Mouse (Mus musculus): ENCODE data around the gene Olfr979. TPM values are rescaled to one million over a fixed set of nuclear protein-coding genes. Genes with fewer than 3 reads are reported as not detected.

Gene Olfr979
- polyA plus RNA-seq, 1 experiment from 2014 or later, result not detected

Other genes with a start within 250 kb of the Olfr979 start
- gene Olfr968, start 220.2 kb downstream of the Olfr979 start, polyA plus RNA-seq (2014; fragmentation: Nextera tagmentation; extraction: Ambion mirVana), result not detected in 2 replicates
- not detected in 2 replicates for gene Olfr969, start 212.5 kb downstream of the Olfr979 start, polyA plus RNA-seq (2014; fragmentation: Nextera tagmentation; extraction: Ambion mirVana)
- gene Olfr970, start 194.6 kb downstream of the Olfr979 start, polyA plus RNA-seq (2014; fragmentation: Nextera tagmentation; extraction: Ambion mirVana), result not detected in 2 replicates
- not detected in 2 replicates for gene Olfr971, start 166.6 kb downstream of the Olfr979 start, polyA plus RNA-seq (2014; fragmentation: Nextera tagmentation; extraction: Ambion mirVana)
- gene Olfr972, start 137.0 kb downstream of the Olfr979 start, polyA plus RNA-seq (2014; fragmentation: Nextera tagmentation; extraction: Ambion mirVana), result not detected in 2 replicates
- gene Olfr229, start 96.1 kb downstream of the Olfr979 start, polyA plus RNA-seq (2014; fragmentation: Nextera tagmentation; extraction: Ambion mirVana), result not detected in 2 replicates
- gene Olfr974, start 66.0 kb downstream of the Olfr979 start, polyA plus RNA-seq (2014; fragmentation: Nextera tagmentation; extraction: Ambion mirVana), result not detected in 2 replicates
- gene Olfr975, start 51.4 kb downstream of the Olfr979 start, polyA plus RNA-seq (2014; fragmentation: Nextera tagmentation; extraction: Ambion mirVana), result not detected in 2 replicates
- gene Olfr976, start 42.3 kb downstream of the Olfr979 start, polyA plus RNA-seq (2014; fragmentation: Nextera tagmentation; extraction: Ambion mirVana), result not detected in 2 replicates
- gene Olfr978, start 11.4 kb downstream of the Olfr979 start, polyA plus RNA-seq (2014; fragmentation: Nextera tagmentation; extraction: Ambion mirVana), result not detected in 2 replicates
- gene Olfr980, start 6.1 kb upstream of the Olfr979 start, polyA plus RNA-seq (2014; fragmentation: Nextera tagmentation; extraction: Ambion mirVana), result not detected in 2 replicates
- not detected in 2 replicates for gene Olfr981, start 18.0 kb upstream of the Olfr979 start, polyA plus RNA-seq (2014; fragmentation: Nextera tagmentation; extraction: Ambion mirVana)
- gene Olfr982, start 70.4 kb upstream of the Olfr979 start, polyA plus RNA-seq (2014; fragmentation: Nextera tagmentation; extraction: Ambion mirVana), result not detected in 2 replicates
- not detected in 2 replicates for gene Olfr983, start 90.1 kb upstream of the Olfr979 start, polyA plus RNA-seq (2014; fragmentation: Nextera tagmentation; extraction: Ambion mirVana)
- not detected in 2 replicates for gene Olfr984, start 110.7 kb upstream of the Olfr979 start, polyA plus RNA-seq (2014; fragmentation: Nextera tagmentation; extraction: Ambion mirVana)
- gene Olfr985, start 126.7 kb upstream of the Olfr979 start, polyA plus RNA-seq (2014; fragmentation: Nextera tagmentation; extraction: Ambion mirVana), result not detected in 2 replicates
- gene Tmem225, start 144.7 kb upstream of the Olfr979 start, polyA plus RNA-seq (2014; fragmentation: Nextera tagmentation; extraction: Ambion mirVana), result not detected in 2 replicates
- not detected in 2 replicates for gene Olfr986, start 177.5 kb upstream of the Olfr979 start, polyA plus RNA-seq (2014; fragmentation: Nextera tagmentation; extraction: Ambion mirVana)
- gene Zfp202, start 188.9 kb upstream of the Olfr979 start, polyA plus RNA-seq (2014; fragmentation: Nextera tagmentation; extraction: Ambion mirVana), result 3.3 TPM in 2 replicates